ENCODE assay signal across 9 mouse cellular contexts in genomic region chr4:134883266-134883665, GRCm38 (mm10). TPM values are rescaled to one million over a fixed set of nuclear protein-coding genes. Genes with fewer than 3 reads are reported as not detected.
DNase-seq lines count a peak whose midpoint lies in the region; ATAC-seq and TF ChIP-seq lines count a peak whose summit lies in the region.
"Had no signal": no experiment of that assay in that cellular context is flagged by ENCODE, and none has a peak within 500 bp of the region (broad histone marks: within the 10 kb centered on the region; RNA-seq: fewer than 3 reads in every experiment).

No protein-coding gene starts in this region.

- H3K4me1 ChIP-seq in liver, adult 2 months (ENCODE audit: control insufficient read depth, insufficient read depth, low read length): no peaks in the 10 kb centered on the region

- intact Hi-C loops in left cerebral cortex, postnatal 4 days (cut with DNase I): no loop called here
- intact Hi-C loops in left cerebral cortex, postnatal 25 days (cut with DNase I): loop anchor here (10.0 kb wide), 1 partner anchor 338 kb away; no protein-coding TSS in a partner anchor

- WGBS in liver, adult 2 months: 39% methylated on average over 7 of the region's 7 CpGs

- no peak overlapping the region for H3K9ac ChIP-seq in liver, adult 2 months (ENCODE audit: low read depth, low read length)

- H3K36me3 ChIP-seq in liver, adult 2 months (ENCODE audit: control insufficient read depth, insufficient read depth, low read length): no peaks in the 10 kb centered on the region

- TF ChIP-seq POLR2A in liver, adult 2 months (IDR thresholded peaks at IDR 0.05; ENCODE audit: extremely low read depth, insufficient read depth, low read length): no peak

- no peaks in the 10 kb centered on the region for H3K79me2 ChIP-seq in liver, adult 2 months (ENCODE audit: control insufficient read depth, insufficient read depth, low read length)

- peak; percentile 90 for TF ChIP-seq CTCF in liver, adult 2 months (IDR thresholded peaks at IDR 0.05; ENCODE audit: low read depth, low read length)

- ATAC-seq in cerebellum, adult (ENCODE audit: insufficient number of reproducible peaks, low FRiP score, low TSS enrichment): no peak

- no peak overlapping the region for H3K27ac ChIP-seq in liver, adult 2 months (replicated peaks; ENCODE audit: insufficient read depth, low read depth, low read length)

- no peak overlapping the region for H3K4me3 ChIP-seq in liver, adult 2 months (ENCODE audit: insufficient read depth, low read depth, low read length)

- no peaks in the 10 kb centered on the region for H3K27me3 ChIP-seq in liver, adult 2 months (ENCODE audit: control insufficient read depth, insufficient read depth, low read length)

- peak; percentile 22 to 47 for DNase-seq in cerebellum, adult 18-20 months
- peak; percentile 28 for DNase-seq in left cerebral cortex, postnatal 4 days
- DNase-seq in left cerebral cortex, postnatal 25 days (ENCODE audit: low spot score in 2 of 2): no peak
- DNase-seq in embryo, embryonic 10.5 days (ENCODE audit: low spot score): peak; percentile 69
- no peak for DNase-seq in liver, adult 2 months (ENCODE audit: extremely low read depth, low read depth, low spot score)
- peak; percentile 67 for DNase-seq in retina, postnatal 1 day
- no peak for DNase-seq in right cerebral cortex, postnatal 25 days

RNA-seq across cellular contexts. Expression of gene Rhd, which starts 18.9 kb away (rescaled TPM):
- not detected for total RNA-seq in left cerebral cortex, postnatal 4 days (2021)
- total RNA-seq in left cerebral cortex, postnatal 25 days (2021): not detected
- total RNA-seq in liver, adult 2 months (2014; rRNA removed): not detected in 2 replicates
- polyA plus RNA-seq in liver, adult 2 months (2012; rRNA removed): not detected in 2 replicates
- total RNA-seq: left cerebral cortex, adult 18-20 months had no signal

RNA-seq across cellular contexts. Expression of gene Maco1, which starts 30.1 kb away (rescaled TPM):
- total RNA-seq in left cerebral cortex, postnatal 4 days (2021): 10 to 100 TPM; 82.5 to 84.3 TPM
- 10 to 100 TPM; 49.2 to 52.0 TPM for total RNA-seq in left cerebral cortex, postnatal 25 days (2021)
- total RNA-seq in liver, adult 2 months (2014; rRNA removed): 22.3 and 28.0 TPM in 2 replicates
- polyA plus RNA-seq in liver, adult 2 months (2012; rRNA removed): 6.4 and 7.3 TPM in 2 replicates

RNA-seq across cellular contexts. Expression of gene Tmem50a, which starts 31.6 kb away (rescaled TPM):
- 100 to 1,000 TPM; 117 to 120 TPM for total RNA-seq in left cerebral cortex, postnatal 4 days (2021)
- 100 to 1,000 TPM; 115 to 119 TPM for total RNA-seq in left cerebral cortex, postnatal 25 days (2021)
- total RNA-seq in liver, adult 2 months (2014; rRNA removed): 109 and 115 TPM in 2 replicates
- polyA plus RNA-seq in liver, adult 2 months (2012; rRNA removed): 90.6 and 92.7 TPM in 2 replicates

RNA-seq across cellular contexts. Expression of gene Rsrp1, which starts 40.1 kb away (rescaled TPM):
- 100 to 1,000 TPM; 231 to 238 TPM for total RNA-seq in left cerebral cortex, postnatal 4 days (2021)
- 100 to 1,000 TPM; 230 to 267 TPM for total RNA-seq in left cerebral cortex, postnatal 25 days (2021)
- total RNA-seq in liver, adult 2 months (2014; rRNA removed): 200 and 206 TPM in 2 replicates
- polyA plus RNA-seq in liver, adult 2 months (2012; rRNA removed): 345 and 403 TPM in 2 replicates

RNA-seq across cellular contexts. Expression of gene Syf2, which starts 47.4 kb away (rescaled TPM):
- total RNA-seq in left cerebral cortex, postnatal 4 days (2021): 10 to 100 TPM; 37.5 to 40.4 TPM
- 10 to 100 TPM; 51.0 to 52.7 TPM for total RNA-seq in left cerebral cortex, postnatal 25 days (2021)
- total RNA-seq in liver, adult 2 months (2014; rRNA removed): 34.4 and 48.0 TPM in 2 replicates
- 11.8 and 12.2 TPM in 2 replicates for polyA plus RNA-seq in liver, adult 2 months (2012; rRNA removed)

Comparison
In these comparisons a context has a peak if more than half of its experiments do, and no peak if none do; other contexts are left out.
1. DNase-seq: peak in cerebellum, adult 18-20 months (2 of 2), left cerebral cortex, postnatal 4 days (single experiment), embryo, embryonic 10.5 days (single experiment) and retina, postnatal 1 day (single experiment); none in left cerebral cortex, postnatal 25 days (0 of 2), liver, adult 2 months (single experiment) and right cerebral cortex, postnatal 25 days (single experiment).